Mouse (Mus musculus): Measurements from ENCODE around the gene Rpl5. TPM values are rescaled to one million over a fixed set of nuclear protein-coding genes. Genes with fewer than 3 reads are reported as not detected.
"Not testable (repeated sequence)": the region's sequence is repeated elsewhere in the genome, so short reads cannot be mapped to it uniquely, and the experiment has no call there.

Rpl5 gene
- polyA plus RNA-seq, 1 experiment from 2014 or later = 68.4 TPM

DNA sequence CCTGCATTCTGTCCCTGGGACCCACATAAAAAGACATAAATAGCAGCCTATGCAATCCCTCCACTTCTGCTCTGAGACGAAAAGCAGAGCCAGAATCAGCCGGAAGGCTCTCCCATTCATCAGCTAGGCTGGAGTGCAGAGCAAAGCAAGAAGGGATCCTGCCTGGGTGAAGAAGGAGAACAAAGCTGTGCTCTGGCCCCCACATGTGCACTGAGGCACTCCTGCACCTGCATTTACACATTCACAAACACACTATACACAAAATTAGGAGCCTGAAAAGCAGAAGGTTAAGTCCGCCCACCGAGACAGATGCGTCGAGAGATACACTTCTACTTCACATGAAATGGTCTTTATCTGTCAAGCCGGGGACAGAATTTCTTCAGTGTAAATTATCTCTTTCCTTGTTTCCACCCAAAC is 26.4 kb upstream of the Rpl5 start:
- 67% methylated on average over 7 of the region's 7 CpGs for WGBS
- H3K4me3 ChIP-seq (replicated peaks) = no peak overlapping the region
- no peak overlapping the region for H3K27ac ChIP-seq
- 0 out of 2 replicates have a peak, but pooled peaks cover 4% of the 10 kb centered on the region for H3K27me3 ChIP-seq
- no peak for ATAC-seq
- H3K9ac ChIP-seq (replicated peaks) = no peak overlapping the region
- no peak overlapping the region for H3K4me2 ChIP-seq (replicated peaks)
- H3K4me1 ChIP-seq (replicated peaks) = no peaks in the 10 kb centered on the region
- no peaks in the 10 kb centered on the region for H3K9me3 ChIP-seq
- H3K36me3 ChIP-seq = no peaks in the 10 kb centered on the region

DNA sequence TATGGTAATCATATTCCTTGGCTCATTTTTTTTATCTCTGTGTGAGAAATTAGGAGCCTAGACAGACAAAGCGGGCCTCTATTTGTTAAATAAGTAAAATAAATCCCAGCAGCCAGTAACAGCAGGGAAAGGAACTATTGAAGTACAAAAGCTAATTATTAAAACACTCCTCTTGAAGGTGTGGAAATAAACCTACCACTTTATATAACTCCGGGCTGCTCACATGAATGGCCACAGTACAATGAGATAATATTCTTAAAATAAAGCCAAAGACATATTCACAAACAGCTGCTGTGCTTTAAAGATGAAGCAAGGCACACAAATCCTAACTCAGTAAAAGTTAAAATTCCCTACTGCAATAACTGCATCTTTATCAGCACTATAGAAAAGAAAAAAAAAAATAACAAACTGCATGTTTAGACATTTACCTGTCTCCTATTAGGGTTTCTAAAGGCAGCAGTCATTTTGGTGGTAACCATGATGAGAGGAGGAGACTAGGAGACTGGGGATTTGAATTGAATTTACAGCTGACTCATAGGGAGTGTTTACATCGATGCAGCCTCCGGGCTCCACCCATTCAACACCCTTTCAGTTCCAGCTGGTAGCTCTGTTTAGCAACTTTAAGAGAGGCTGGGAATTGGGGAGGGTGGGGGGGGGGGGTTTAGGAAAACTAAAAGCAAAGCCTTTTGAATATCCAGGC is 25.6 kb upstream of the Rpl5 start, which contains the start of gene Evi5:
Gene Evi5, minus strand, starts transcription at position 547 of the 700 bp plus-strand sequence.
- H3K4me3 ChIP-seq (replicated peaks) = no peak within 1 kb of the TSS
- no peak within 1 kb of the TSS for H3K4me2 ChIP-seq (replicated peaks)
- no peak for ATAC-seq
- no peaks in the 10 kb centered on the region for H3K9me3 ChIP-seq
- H3K4me1 ChIP-seq (replicated peaks) = no peaks in the 10 kb centered on the region
- H3K27me3 ChIP-seq = 0 out of 2 replicates have a peak, but pooled peaks cover 4% of the 10 kb centered on the region
- H3K36me3 ChIP-seq = no peaks in the 10 kb centered on the region
- H3K27ac ChIP-seq = no peak within 1 kb of the TSS
- H3K9ac ChIP-seq (replicated peaks) = no peak within 1 kb of the TSS
- WGBS = 56% methylated on average over 4 of the region's 4 CpGs

DNA sequence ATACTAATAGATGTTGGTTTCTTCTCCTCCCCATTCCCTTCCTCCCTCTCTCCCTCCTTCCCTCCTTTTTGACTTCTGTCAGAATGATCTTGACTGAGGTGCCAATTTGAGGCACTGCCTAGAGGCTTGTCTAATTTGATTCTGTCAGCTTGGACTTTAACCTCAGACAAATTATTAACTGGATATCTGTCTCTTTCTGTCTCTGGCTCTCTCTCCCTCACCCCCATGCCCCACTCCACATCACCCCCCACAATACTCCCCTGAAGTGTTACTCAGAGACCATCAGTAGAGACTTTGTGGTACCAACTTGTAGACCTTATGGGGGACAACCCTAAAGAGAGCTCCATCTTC is 25.1 kb upstream of the Rpl5 start:
- no peaks in the 10 kb centered on the region for H3K9me3 ChIP-seq
- no peaks in the 10 kb centered on the region for H3K36me3 ChIP-seq
- no peak overlapping the region for H3K4me2 ChIP-seq (replicated peaks)
- no peak overlapping the region for H3K4me3 ChIP-seq (replicated peaks)
- H3K27me3 ChIP-seq = 0 out of 2 replicates have a peak, but pooled peaks cover 3% of the 10 kb centered on the region
- no peak overlapping the region for H3K9ac ChIP-seq (replicated peaks)
- H3K4me1 ChIP-seq (replicated peaks) = no peaks in the 10 kb centered on the region
- H3K27ac ChIP-seq = no peak overlapping the region
- no peak for ATAC-seq

DNA sequence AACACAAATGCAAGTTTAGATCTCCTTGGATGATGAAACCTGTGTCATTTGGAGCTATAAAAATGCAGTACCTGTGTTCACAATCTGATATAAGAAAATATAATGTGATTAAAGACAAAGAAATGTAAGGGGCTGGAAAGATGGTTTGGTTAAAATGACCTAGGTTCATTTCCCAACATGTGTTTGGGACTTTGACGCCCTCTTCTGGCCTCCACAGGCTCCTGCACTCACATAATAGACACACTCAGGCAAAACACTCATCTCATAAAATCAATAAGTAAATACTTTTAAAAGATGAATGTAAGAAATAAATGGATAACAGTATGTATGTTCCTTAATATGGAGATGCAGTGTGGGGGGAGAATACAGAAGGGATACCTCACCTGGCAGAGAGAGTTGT is 23.2 kb upstream of the Rpl5 start:
- no peaks in the 10 kb centered on the region for H3K4me1 ChIP-seq (replicated peaks)
- 90% methylated on average over 1 of the region's 1 CpGs for WGBS
- H3K9ac ChIP-seq (replicated peaks) = no peak overlapping the region
- no peak overlapping the region for H3K4me2 ChIP-seq (replicated peaks)
- H3K27me3 ChIP-seq = no peaks in the 10 kb centered on the region
- no peak overlapping the region for H3K27ac ChIP-seq
- H3K9me3 ChIP-seq = no peaks in the 10 kb centered on the region
- no peak overlapping the region for H3K4me3 ChIP-seq (replicated peaks)
- H3K36me3 ChIP-seq = no peaks in the 10 kb centered on the region
- ATAC-seq = no peak

DNA sequence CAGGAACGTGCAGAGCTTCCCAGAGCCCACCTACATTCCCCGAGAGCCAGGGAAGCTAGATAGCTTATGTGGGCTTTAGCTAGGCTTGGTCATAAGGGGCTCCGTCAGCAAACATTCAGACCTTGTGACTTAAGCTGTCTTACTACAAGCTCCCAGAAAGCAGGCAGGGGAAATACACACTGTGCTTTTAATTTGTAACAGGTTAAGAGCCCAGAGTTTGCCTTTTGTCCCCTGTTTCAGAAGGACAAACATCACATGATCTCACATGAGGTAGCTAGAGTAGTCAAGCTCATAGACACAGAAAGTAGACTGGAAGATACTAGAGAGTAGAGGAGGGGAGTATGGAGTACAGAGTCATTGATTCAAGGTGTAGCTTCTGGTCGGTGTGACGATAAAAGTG is 19.6 kb upstream of the Rpl5 start:
- Histone ChIP-seq H3K4me3 (replicated peaks) (no peak overlapping the region), H3K4me1 (replicated peaks) (no peaks in the 10 kb centered on the region), H3K9ac (replicated peaks) (no peak overlapping the region), H3K4me2 (replicated peaks) (no peak overlapping the region), H3K36me3 (no peaks in the 10 kb centered on the region), H3K9me3 (no peaks in the 10 kb centered on the region), H3K27ac (no peak overlapping the region), H3K27me3 (no peaks in the 10 kb centered on the region)
- no peak for ATAC-seq
- WGBS = 81% methylated on average over 5 of the region's 5 CpGs

DNA sequence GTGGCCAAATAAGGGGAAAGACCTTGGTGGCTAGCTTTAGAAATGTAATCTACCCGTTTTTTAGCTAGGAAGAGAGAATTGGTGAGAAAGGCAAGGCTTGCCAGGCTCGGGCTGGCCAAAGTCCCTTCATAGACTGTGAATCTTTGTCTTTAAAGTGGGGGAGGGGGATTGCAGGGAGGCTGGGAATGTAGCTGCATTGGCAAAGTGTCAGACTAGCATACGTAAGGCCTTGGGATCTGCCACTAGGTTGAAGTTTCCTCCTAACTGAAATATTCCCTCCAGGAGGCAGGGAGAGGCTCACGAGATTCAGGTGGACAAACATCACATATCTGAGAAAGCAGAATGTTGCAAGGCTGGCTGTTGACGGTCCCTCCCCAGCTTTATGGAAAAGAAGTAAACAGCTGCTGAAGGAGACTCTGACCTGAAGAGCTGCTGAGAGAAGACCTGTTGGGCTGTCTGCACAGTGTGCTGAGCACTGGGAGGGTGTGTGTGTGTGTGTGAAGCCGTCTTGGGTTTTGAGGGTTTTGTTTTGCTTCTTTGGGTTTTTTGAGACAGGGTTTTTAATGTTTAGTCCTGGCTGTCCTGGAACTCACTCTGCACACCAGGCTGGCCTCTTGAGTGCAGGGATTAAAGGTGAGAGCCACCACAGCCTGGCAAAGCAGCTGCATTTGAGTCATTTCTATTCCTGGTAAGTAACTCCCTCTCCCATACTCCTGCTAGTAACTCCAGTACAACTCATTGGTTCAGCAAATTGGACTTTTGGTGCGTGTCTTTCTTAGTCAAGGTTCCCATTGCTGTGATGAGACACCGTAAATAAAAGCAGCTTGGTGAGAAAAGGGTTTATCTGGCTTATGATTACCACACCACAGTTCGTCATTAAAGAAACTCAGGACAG is 10.1 kb upstream of the Rpl5 start:
- Histone ChIP-seq H3K9ac (replicated peaks) (no peak overlapping the region), H3K4me1 (replicated peaks) (no peaks in the 10 kb centered on the region), H3K9me3 (no peaks in the 10 kb centered on the region), H3K27me3 (no peaks in the 10 kb centered on the region), H3K4me3 (replicated peaks) (no peak overlapping the region), H3K36me3 (no peaks in the 10 kb centered on the region), H3K4me2 (replicated peaks) (no peak overlapping the region), H3K27ac (no peak overlapping the region)
- ATAC-seq = no peak
- WGBS = 67% methylated on average over 9 of the region's 9 CpGs

DNA sequence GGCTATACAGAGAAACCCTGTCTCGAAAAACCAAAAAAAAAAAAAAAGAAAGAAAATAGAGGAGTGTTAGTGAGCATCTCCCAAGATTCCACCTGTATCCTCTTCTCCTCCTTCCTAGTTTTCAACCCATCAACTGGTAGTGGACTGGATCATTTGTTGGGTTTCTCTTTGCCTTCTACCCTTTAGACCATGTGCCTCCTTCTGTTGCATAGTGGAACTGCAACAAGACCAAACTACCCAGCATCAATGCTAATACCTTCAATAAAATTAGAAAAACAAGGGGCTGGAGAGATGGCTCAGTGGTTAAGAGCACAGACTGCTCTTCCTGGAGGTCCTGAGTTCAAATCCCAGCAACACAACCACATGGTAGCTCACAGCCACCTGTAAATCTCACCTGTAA is 8.8 kb upstream of the Rpl5 start:
- not testable (repeated sequence) for H3K4me2 ChIP-seq (replicated peaks); H3K4me3 ChIP-seq (replicated peaks); H3K36me3 ChIP-seq; H3K4me1 ChIP-seq (replicated peaks); ATAC-seq; H3K9ac ChIP-seq (replicated peaks); H3K27ac ChIP-seq; H3K27me3 ChIP-seq; H3K9me3 ChIP-seq
- 86% methylated on average over 1 of the region's 1 CpGs for WGBS

DNA sequence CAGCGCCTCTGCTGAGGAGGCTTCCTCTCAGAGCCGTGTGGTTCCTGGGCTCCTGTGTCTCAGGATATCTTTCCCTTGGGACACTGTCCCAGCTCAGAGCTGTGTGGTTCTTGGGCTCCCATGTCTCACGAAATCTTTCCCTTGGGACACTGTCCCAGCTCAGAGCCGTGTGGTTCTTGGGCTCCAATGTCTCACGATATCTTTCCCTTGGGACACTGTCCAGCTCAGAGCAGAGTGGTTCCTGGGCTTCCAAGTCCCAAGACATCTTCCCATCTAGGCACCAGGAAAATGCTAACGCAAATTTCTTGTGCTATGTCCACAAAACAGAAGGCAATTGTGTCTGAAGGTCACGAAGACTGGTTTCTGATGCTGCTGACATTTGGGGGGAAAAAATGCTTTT is 5.6 kb upstream of the Rpl5 start:
- Histone ChIP-seq H3K27ac (no peak overlapping the region), H3K4me1 (replicated peaks) (no peaks in the 10 kb centered on the region), H3K9ac (replicated peaks) (no peak overlapping the region), H3K36me3 (no peaks in the 10 kb centered on the region), H3K4me3 (replicated peaks) (no peak overlapping the region), H3K4me2 (replicated peaks) (no peak overlapping the region), H3K9me3 (no peaks in the 10 kb centered on the region), H3K27me3 (no peaks in the 10 kb centered on the region)
- WGBS = 79% methylated on average over 7 of the region's 7 CpGs
- no peak for ATAC-seq

DNA sequence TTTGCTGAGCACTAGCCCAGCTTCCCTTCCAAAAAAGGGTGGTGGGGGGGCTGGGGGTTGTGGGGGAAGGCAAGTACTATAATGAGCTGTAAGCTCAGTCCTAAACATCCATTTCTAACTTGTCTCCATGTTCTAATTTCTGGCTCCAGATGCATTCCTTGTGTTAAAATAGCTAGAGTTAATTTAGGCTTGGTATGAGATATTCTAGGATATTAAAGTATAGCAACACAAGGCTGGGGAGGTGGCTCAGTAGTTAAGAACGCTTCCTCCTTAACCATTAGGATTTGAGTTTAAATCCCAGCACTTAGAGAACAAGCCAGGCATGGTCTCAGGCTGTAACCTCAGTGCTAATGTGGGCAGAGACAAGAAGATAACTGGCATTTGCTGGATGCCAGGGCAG is 4.0 kb upstream of the Rpl5 start:
- no peaks in the 10 kb centered on the region for H3K27me3 ChIP-seq
- H3K27ac ChIP-seq = no peak overlapping the region
- H3K9ac ChIP-seq (replicated peaks) = no peak overlapping the region
- whole genome bisulfite sequencing = 76% methylated on average over 1 of the region's 1 CpGs
- H3K4me2 ChIP-seq (replicated peaks) = no peak overlapping the region
- H3K4me1 ChIP-seq (replicated peaks) = peaks cover under 1% of the 10 kb centered on the region; the same call in 1 of the 2 replicates
- H3K9me3 ChIP-seq = no peaks in the 10 kb centered on the region
- H3K36me3 ChIP-seq = no peaks in the 10 kb centered on the region
- no peak for ATAC-seq
- H3K4me3 ChIP-seq (replicated peaks) = no peak overlapping the region

DNA sequence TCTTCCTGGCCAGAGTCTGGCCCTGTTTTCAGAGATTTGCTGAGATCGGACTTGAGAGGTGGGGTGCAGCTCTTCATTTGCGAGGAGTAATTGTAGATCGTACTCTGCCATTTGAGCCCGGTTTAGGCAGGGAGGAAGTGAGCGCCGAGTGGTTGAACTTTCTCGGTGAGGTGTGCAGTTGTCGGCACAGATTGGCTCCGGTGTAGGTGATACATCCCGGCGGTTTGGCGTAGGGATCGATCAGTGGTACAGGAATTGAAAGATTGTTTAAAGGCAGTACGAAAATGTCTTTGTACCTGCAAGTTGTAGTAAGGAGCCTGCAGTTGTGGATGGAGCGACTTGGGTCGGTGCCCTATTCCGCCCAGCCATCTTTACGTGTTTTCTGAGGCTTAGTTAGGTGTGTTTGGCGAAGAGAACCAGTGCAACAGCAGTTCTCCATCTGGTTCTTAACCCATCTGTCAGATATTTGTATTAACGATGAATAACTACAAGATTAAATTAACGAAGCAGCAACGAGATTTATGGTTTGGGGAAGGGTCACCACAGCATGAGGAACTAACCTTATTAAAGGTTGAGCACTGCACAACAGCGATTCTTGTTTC is 813 bp downstream of the Rpl5 start:
- Histone ChIP-seq H3K9me3 (no peaks in the 10 kb centered on the region), H3K27ac (peak overlapping the region; percentile 89), H3K4me1 (replicated peaks) (peaks cover 19% of the 10 kb centered on the region), H3K36me3 (peaks cover 38% of the 10 kb centered on the region), H3K4me2 (replicated peaks) (peak overlapping the region; percentile 81), H3K9ac (replicated peaks) (peak overlapping the region; percentile 98), H3K4me3 (replicated peaks) (peak overlapping the region; percentile 98), H3K27me3 (no peaks in the 10 kb centered on the region)
- ATAC-seq = no peak; the same call in 1 of the 2 replicates
- WGBS = under 1% methylated on average over 23 of the region's 23 CpGs

DNA sequence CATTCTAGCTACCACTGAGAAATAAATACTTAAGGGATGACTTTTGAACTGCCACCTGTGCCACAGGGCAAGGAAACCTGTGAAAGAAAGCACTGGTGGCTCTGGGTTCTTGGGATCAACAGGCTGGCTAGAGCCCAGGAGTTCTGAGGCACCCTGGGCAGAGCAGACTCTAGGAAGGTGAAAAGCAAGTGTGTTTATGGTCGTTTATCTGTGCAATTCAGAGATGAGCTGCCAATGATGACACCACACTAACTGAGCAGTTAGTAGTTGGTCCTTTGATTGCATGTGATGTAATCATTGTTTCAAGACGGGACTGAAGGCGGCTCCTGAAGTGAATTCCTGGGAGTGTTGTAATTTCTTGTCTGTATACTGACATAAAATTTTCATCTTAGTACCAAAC is 4.0 kb downstream of the Rpl5 start:
- Histone ChIP-seq H3K36me3 (peaks cover 68% of the 10 kb centered on the region), H3K4me2 (replicated peaks) (no peak overlapping the region), H3K27ac (no peak overlapping the region), H3K9me3 (no peaks in the 10 kb centered on the region), H3K4me3 (replicated peaks) (no peak overlapping the region), H3K27me3 (no peaks in the 10 kb centered on the region), H3K9ac (replicated peaks) (no peak overlapping the region), H3K4me1 (replicated peaks) (peaks cover 19% of the 10 kb centered on the region)
- ATAC-seq = no peak
- 80% methylated on average over 3 of the region's 3 CpGs for WGBS

DNA sequence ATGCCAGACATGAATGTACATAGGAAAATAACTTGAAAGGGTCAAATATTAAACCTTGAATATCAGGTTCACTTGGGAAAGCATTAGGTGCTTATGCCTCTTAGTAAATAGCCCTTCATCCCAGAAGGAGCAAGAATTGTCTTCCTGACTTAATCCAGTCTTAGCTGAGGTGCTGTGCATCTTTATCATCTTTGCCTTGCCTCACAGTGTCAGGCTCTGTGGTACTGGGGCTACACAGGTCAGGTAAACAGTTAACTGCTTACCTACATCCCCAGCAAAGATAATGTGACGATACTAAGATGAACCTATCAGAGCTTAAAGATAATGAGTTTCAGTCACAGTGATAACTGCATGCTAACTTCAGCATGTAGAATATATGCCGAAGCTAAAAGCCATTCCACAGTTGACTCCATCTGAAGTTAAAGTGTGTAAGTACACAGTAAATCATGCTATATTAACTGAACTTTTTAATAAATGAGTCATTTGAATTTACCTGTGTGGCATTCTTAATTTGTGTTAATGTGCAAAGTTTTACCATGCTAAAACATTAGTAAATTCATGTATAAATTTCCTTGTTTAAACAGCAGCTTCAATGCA is 8.3 kb downstream of the Rpl5 start:
- 92% methylated on average over 2 of the region's 2 CpGs for WGBS
- Histone ChIP-seq H3K27ac (no peak overlapping the region), H3K36me3 (peaks cover 65% of the 10 kb centered on the region), H3K9me3 (no peaks in the 10 kb centered on the region), H3K27me3 (no peaks in the 10 kb centered on the region), H3K9ac (replicated peaks) (no peak overlapping the region), H3K4me3 (replicated peaks) (no peak overlapping the region), H3K4me1 (replicated peaks) (no peaks in the 10 kb centered on the region), H3K4me2 (replicated peaks) (no peak overlapping the region)
- no peak for ATAC-seq

Data from midbrain, embryonic 13.5 days (tissue).